Mouse (Mus musculus): ENCODE results near the gene Cog4.
"Not testable (repeated sequence)": the region's sequence is repeated elsewhere in the genome, so short reads cannot be mapped to it uniquely, and the experiment has no call there.

Gene Cog4

GRCm38 (mm10) chr8:110831956-110832355 lies 14.4 kb upstream of the Cog4 start:
- peak in 1 of 2 experiments; percentile 47 for DNase-seq

GRCm38 (mm10) chr8:110842012-110842574 lies 4.3 kb upstream of the Cog4 start:
- no peak for DNase-seq

GRCm38 (mm10) chr8:110843207-110843606 lies 3.2 kb upstream of the Cog4 start:
- DNase-seq = no peak

- DNase-seq = no peak
Measured at GRCm38 (mm10) chr8:110844941-110845340, 1.5 kb upstream of the Cog4 start.

- no peak for DNase-seq
Measured at GRCm38 (mm10) chr8:110845821-110846404, 487 bp upstream of the Cog4 start.

- no peak for DNase-seq
Measured at GRCm38 (mm10) chr8:110847171-110847549, 760 bp downstream of the Cog4 start.

GRCm38 (mm10) chr8:110847645-110848495 lies 1.5 kb downstream of the Cog4 start:
- DNase-seq = no peak

- DNase-seq = no peak
Measured at GRCm38 (mm10) chr8:110851186-110851585, 4.8 kb downstream of the Cog4 start.

GRCm38 (mm10) chr8:110856073-110856472 lies 9.7 kb downstream of the Cog4 start:
- DNase-seq = not testable (repeated sequence)

- DNase-seq = peak in 1 of 2 experiments; percentile 11
Measured at GRCm38 (mm10) chr8:110856760-110857461, 10.5 kb downstream of the Cog4 start.

GRCm38 (mm10) chr8:110859651-110860501 lies 13.5 kb downstream of the Cog4 start:
- peak in 1 of 2 experiments; percentile 41 for DNase-seq

- not testable (repeated sequence) for DNase-seq
Measured at GRCm38 (mm10) chr8:110861347-110862025, 15.1 kb downstream of the Cog4 start.

GRCm38 (mm10) chr8:110870501-110870900 lies 24.1 kb downstream of the Cog4 start:
- no peak for DNase-seq

GRCm38 (mm10) chr8:110877862-110878261 lies 31.5 kb downstream of the Cog4 start:
- DNase-seq = no peak

- no peak for DNase-seq
Measured at GRCm38 (mm10) chr8:110881741-110882310, 35.4 kb downstream of the Cog4 start.

GRCm38 (mm10) chr8:110883824-110884223 lies 37.4 kb downstream of the Cog4 start:
- peak; percentile 9 to 22 for DNase-seq

- DNase-seq = no peak
Measured at GRCm38 (mm10) chr8:110886634-110887033, 40.2 kb downstream of the Cog4 start.

- no peak for DNase-seq
Measured at GRCm38 (mm10) chr8:110887551-110887950, 41.2 kb downstream of the Cog4 start.

- DNase-seq = no peak
Measured at GRCm38 (mm10) chr8:110888441-110888840, 42.0 kb downstream of the Cog4 start.

- no peak for DNase-seq
Measured at GRCm38 (mm10) chr8:110888860-110889259, 42.5 kb downstream of the Cog4 start.

- no peak for DNase-seq
Measured at GRCm38 (mm10) chr8:110889904-110890470, 43.6 kb downstream of the Cog4 start.
